Mouse (Mus musculus): ENCODE results near the gene Etl4. TPM values are rescaled to one million over a fixed set of nuclear protein-coding genes. Genes with fewer than 3 reads are reported as not detected.
A peak's percentile ranks its signal among the peaks of the same experiment; 100 is the strongest.

The Etl4 gene
- polyA plus RNA-seq, 2 experiments: 38.3 to 44.9 TPM

DNA sequence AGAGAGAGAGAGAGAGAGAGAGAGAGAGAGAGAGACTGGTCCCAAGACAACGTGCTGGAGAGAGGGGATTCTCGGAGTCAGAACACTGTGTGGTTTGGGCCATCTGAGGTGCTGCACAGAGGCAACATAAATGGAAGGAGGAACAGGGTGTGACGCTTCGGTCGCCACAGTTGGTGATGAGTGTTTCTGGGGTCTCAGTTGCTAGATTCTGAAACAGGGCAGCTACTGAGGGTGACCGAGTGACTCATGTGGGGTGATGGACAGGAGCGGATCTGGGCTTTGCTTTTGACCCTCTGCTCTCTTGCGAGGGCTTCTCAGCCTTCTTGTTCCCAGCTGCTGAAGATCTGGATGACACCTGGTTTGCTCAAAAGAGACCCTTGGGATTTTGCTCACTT, 1.2 kb downstream of the Etl4 start:
- WGBS: 1% methylated on average over 8 of the region's 8 CpGs
- H3K27ac ChIP-seq (replicated peaks; ENCODE audit: low read depth, low read length): no peak overlapping the region
- H3K27me3 ChIP-seq (ENCODE audit: control insufficient read depth, insufficient read depth, low read length): peaks cover 27% of the 10 kb centered on the region; the same call in 1 of the 2 replicates
- no peak for DNase-seq (ENCODE audit: low spot score)
- H3K9ac ChIP-seq (ENCODE audit: low read depth, low read length, severe bottlenecking): no peak overlapping the region
- no peak overlapping the region for H3K4me3 ChIP-seq (replicated peaks; ENCODE audit: low read length)
- TF ChIP-seq POLR2A (IDR thresholded peaks at IDR 0.05; ENCODE audit: borderline replicate concordance, extremely low read depth, insufficient read depth, insufficient read length): no peak
- ATAC-seq (ENCODE audit: low FRiP score, low read depth): no peak
- no peaks in the 10 kb centered on the region for H3K36me3 ChIP-seq (ENCODE audit: control insufficient read depth, insufficient read depth, low read length)
- no peaks in the 10 kb centered on the region for H3K9me3 ChIP-seq (ENCODE audit: control insufficient read depth, low read length)
- H3K4me1 ChIP-seq (ENCODE audit: control insufficient read depth, insufficient read depth, low read length): 0 out of 2 replicates have a peak, but pooled peaks cover 5% of the 10 kb centered on the region
- H3K4me2 ChIP-seq (replicated peaks; ENCODE audit: low read depth, low read length, severe bottlenecking): 0 out of 2 replicates have a peak overlapping the region, but pooled peaks have one; percentile 5

DNA sequence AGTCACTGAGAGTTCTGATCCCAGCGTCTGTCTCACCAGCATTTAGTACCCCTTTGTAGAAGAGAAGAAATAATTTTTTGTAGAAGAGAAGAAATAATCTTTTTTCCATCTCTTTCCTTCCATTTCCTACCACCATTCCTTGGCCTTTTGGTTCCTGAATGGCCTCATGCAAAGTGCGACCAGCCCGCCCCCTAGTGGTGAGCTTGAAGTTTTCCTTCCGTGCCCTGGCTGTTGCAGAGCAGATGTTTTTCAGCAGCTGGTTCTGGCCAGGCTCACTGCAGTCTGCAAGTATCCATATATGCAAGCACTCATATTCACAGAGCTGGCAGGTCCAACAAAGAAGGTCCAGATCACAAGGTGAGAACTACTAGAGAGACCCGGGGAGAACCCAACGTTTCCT, 9.6 kb downstream of the Etl4 start:
- ATAC-seq (ENCODE audit: low FRiP score, low read depth) (peak; percentile 55; the same call in 1 of the 2 replicates), DNase-seq (ENCODE audit: low spot score) (peak; percentile 70)
- WGBS: 23% methylated on average over 6 of the region's 6 CpGs

DNA sequence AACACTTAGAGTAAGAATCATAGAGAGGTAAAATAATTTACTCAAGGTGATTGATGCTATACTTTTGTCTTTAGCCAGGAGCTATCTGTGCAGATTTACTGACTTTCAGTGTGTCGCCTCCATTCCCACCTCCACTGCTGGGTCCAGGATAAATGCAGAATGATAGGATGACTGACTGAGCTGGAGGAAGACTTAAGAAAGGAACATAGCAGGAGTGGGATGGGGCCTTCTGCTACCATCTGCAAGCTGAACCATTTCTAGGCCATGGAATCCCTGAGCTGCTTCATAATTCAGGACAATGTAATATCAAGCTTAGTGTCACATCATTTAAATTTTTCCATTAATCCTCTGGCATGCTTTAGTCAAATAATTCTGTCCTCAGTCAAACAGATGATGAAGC, 20.4 kb downstream of the Etl4 start:
- Histone ChIP-seq H3K4me3 (replicated peaks; ENCODE audit: low read length) (no peak overlapping the region), H3K9ac (ENCODE audit: low read depth, low read length, severe bottlenecking) (no peak overlapping the region), H3K4me1 (ENCODE audit: control insufficient read depth, insufficient read depth, low read length) (no peaks in the 10 kb centered on the region), H3K4me2 (replicated peaks; ENCODE audit: low read depth, low read length, severe bottlenecking) (no peak overlapping the region), H3K27me3 (ENCODE audit: control insufficient read depth, insufficient read depth, low read length) (no peaks in the 10 kb centered on the region), H3K27ac (replicated peaks; ENCODE audit: low read depth, low read length) (no peak overlapping the region), H3K9me3 (ENCODE audit: control insufficient read depth, low read length) (no peaks in the 10 kb centered on the region), H3K36me3 (ENCODE audit: control insufficient read depth, insufficient read depth, low read length) (no peaks in the 10 kb centered on the region)
- 79% methylated on average over 1 of the region's 1 CpGs for WGBS
- ATAC-seq (ENCODE audit: low FRiP score, low read depth): no peak
- no peak for DNase-seq (ENCODE audit: low spot score)
- TF ChIP-seq POLR2A (IDR thresholded peaks at IDR 0.05; ENCODE audit: borderline replicate concordance, extremely low read depth, insufficient read depth, insufficient read length): no peak

More for the DNA sequence above, 9.6 kb downstream of the Etl4 start:
- Histone ChIP-seq H3K9me3 (ENCODE audit: control insufficient read depth, low read length) (no peaks in the 10 kb centered on the region), H3K36me3 (ENCODE audit: control insufficient read depth, insufficient read depth, low read length) (no peaks in the 10 kb centered on the region), H3K27ac (replicated peaks; ENCODE audit: low read depth, low read length) (no peak overlapping the region), H3K4me3 (replicated peaks; ENCODE audit: low read length) (no peak overlapping the region), H3K4me1 (ENCODE audit: control insufficient read depth, insufficient read depth, low read length) (no peaks in the 10 kb centered on the region), H3K4me2 (replicated peaks; ENCODE audit: low read depth, low read length, severe bottlenecking) (no peak overlapping the region), H3K27me3 (ENCODE audit: control insufficient read depth, insufficient read depth, low read length) (no peaks in the 10 kb centered on the region), H3K9ac (ENCODE audit: low read depth, low read length, severe bottlenecking) (no peak overlapping the region)
- no peak for TF ChIP-seq POLR2A (IDR thresholded peaks at IDR 0.05; ENCODE audit: borderline replicate concordance, extremely low read depth, insufficient read depth, insufficient read length)

DNA sequence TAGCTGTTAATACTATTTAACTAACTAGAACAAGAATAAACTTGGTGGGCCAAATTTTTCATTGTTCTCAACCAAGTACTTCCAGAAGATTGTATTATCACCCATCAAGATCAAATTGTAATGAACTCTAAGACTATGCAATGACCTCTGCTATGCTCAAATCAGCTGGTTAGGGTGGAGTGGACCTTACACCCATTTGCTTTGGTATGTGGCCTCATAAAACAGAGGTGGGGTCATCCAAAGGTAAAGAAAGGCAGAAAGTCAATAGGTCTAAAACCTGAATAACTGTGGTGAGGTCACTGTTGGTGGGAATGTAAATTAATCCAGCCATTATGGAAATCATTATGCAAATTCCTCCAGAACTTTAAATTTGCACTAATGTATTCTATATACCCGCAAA, 24.3 kb downstream of the Etl4 start:
- H3K9me3 ChIP-seq (ENCODE audit: control insufficient read depth, low read length): no peaks in the 10 kb centered on the region
- H3K4me3 ChIP-seq (replicated peaks; ENCODE audit: low read length): no peak overlapping the region
- ATAC-seq (ENCODE audit: low FRiP score, low read depth): no peak
- DNase-seq (ENCODE audit: low spot score): no peak
- H3K27ac ChIP-seq (replicated peaks; ENCODE audit: low read depth, low read length): no peak overlapping the region
- H3K9ac ChIP-seq (ENCODE audit: low read depth, low read length, severe bottlenecking): no peak overlapping the region
- no peaks in the 10 kb centered on the region for H3K4me1 ChIP-seq (ENCODE audit: control insufficient read depth, insufficient read depth, low read length)
- WGBS: 69% methylated on average over 1 of the region's 1 CpGs
- H3K36me3 ChIP-seq (ENCODE audit: control insufficient read depth, insufficient read depth, low read length): no peaks in the 10 kb centered on the region
- H3K27me3 ChIP-seq (ENCODE audit: control insufficient read depth, insufficient read depth, low read length): no peaks in the 10 kb centered on the region
- TF ChIP-seq POLR2A (IDR thresholded peaks at IDR 0.05; ENCODE audit: borderline replicate concordance, extremely low read depth, insufficient read depth, insufficient read length): no peak
- no peak overlapping the region for H3K4me2 ChIP-seq (replicated peaks; ENCODE audit: low read depth, low read length, severe bottlenecking)

DNA sequence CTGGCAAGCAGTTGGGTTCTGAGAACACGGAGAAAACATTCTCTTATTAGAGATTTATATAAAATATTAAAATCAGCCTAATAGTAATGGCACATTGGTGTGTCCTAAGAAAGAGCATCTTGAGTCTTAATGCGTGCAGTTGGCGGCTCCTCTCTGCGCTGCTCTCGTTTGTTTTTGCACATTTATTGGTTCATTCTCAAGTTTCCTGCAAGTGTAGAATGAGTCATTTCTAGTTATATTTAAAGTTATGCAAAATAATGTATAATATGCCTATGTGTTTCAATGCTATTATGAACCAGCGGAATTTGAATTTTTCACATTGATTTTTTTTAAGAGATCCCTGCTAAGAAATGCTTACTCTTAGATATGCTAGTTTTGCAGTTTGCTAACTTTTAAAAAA, 35.6 kb downstream of the Etl4 start:
- no peak overlapping the region for H3K4me3 ChIP-seq (replicated peaks; ENCODE audit: low read length)
- no peaks in the 10 kb centered on the region for H3K4me1 ChIP-seq (ENCODE audit: control insufficient read depth, insufficient read depth, low read length)
- WGBS: 89% methylated on average over 6 of the region's 6 CpGs
- no peaks in the 10 kb centered on the region for H3K27me3 ChIP-seq (ENCODE audit: control insufficient read depth, insufficient read depth, low read length)
- H3K36me3 ChIP-seq (ENCODE audit: control insufficient read depth, insufficient read depth, low read length): no peaks in the 10 kb centered on the region
- DNase-seq (ENCODE audit: low spot score) (no peak), ATAC-seq (ENCODE audit: low FRiP score, low read depth) (no peak)
- H3K4me2 ChIP-seq (replicated peaks; ENCODE audit: low read depth, low read length, severe bottlenecking): no peak overlapping the region
- H3K9me3 ChIP-seq (ENCODE audit: control insufficient read depth, low read length): no peaks in the 10 kb centered on the region
- TF ChIP-seq POLR2A (IDR thresholded peaks at IDR 0.05; ENCODE audit: borderline replicate concordance, extremely low read depth, insufficient read depth, insufficient read length): no peak
- no peak overlapping the region for H3K9ac ChIP-seq (ENCODE audit: low read depth, low read length, severe bottlenecking)
- no peak overlapping the region for H3K27ac ChIP-seq (replicated peaks; ENCODE audit: low read depth, low read length)

DNA sequence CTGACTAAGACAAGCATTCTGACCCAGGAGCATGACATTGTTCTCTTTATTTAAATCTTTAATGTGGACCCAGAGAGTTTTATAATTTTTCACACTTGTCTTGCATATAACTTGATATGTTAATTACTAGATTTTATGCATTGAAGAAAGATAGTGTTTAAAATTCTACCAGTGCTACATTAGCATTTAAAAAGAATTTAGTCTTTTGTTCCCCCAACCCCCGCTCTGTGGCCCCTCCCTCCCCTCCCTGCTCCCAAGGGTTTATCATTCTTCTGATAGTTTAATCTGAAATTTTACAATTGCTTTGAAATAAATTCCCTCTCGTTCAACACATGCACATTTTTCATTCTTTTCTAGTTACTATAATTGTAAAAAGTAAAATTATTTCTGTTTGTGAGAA, 43.4 kb downstream of the Etl4 start:
- Histone ChIP-seq H3K4me1 (ENCODE audit: control insufficient read depth, insufficient read depth, low read length) (no peaks in the 10 kb centered on the region), H3K9ac (ENCODE audit: low read depth, low read length, severe bottlenecking) (no peak overlapping the region), H3K4me2 (replicated peaks; ENCODE audit: low read depth, low read length, severe bottlenecking) (no peak overlapping the region), H3K9me3 (ENCODE audit: control insufficient read depth, low read length) (no peaks in the 10 kb centered on the region), H3K4me3 (replicated peaks; ENCODE audit: low read length) (no peak overlapping the region), H3K27ac (replicated peaks; ENCODE audit: low read depth, low read length) (no peak overlapping the region), H3K36me3 (ENCODE audit: control insufficient read depth, insufficient read depth, low read length) (no peaks in the 10 kb centered on the region), H3K27me3 (ENCODE audit: control insufficient read depth, insufficient read depth, low read length) (no peaks in the 10 kb centered on the region)
- no peak for TF ChIP-seq POLR2A (IDR thresholded peaks at IDR 0.05; ENCODE audit: borderline replicate concordance, extremely low read depth, insufficient read depth, insufficient read length)
- peak; percentile 2 for DNase-seq (ENCODE audit: low spot score)
- WGBS: 71% methylated on average over 2 of the region's 2 CpGs
- no peak for ATAC-seq (ENCODE audit: low FRiP score, low read depth)

All from limb, embryonic 14.5 days (tissue).